Mouse (Mus musculus) brain, embryonic 14.5 days (tissue): ENCODE results near the gene Clnk.

ENCODE experiments used
- CTCF ChIP-seq: fragments of 200-500 bp; IDR thresholded peaks from 2 replicates; pipeline ENCODE4 v1.5.1; 2012; ENCODE audit warnings: inconsistent platforms, mild to moderate bottlenecking, moderate library complexity, borderline replicate concordance; ENCODE audit not compliant: insufficient read depth, insufficient read length; ENCODE audit errors: extremely low read depth
- POLR2A ChIP-seq: fragments of 200-500 bp; IDR thresholded peaks from 2 replicates; pipeline ENCODE4 v1.6.1; 2012; ENCODE audit warnings: mild to moderate bottlenecking, inconsistent platforms, borderline replicate concordance; ENCODE audit not compliant: poor library complexity, insufficient read depth, insufficient read length, severe bottlenecking; ENCODE audit errors: extremely low read depth

DNA sequence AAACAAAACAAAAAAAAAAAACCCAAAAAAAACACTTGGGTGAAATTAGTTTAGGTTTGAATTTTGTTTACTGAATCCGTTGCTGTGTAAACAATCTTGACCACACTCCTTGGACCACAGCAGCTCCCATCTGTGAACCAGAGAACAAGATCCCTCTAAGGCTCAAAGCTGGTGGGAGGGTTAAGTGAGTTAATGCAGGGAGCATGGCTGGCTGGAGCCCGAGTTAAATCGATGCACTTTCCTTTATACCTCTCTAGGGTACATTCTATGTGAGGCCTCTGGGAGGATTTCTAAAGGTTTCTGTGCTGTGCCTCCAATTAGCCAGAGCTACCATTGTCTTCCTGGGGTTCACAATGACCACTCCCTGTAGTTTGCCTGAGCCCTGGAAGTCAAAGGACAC, 1.2 kb downstream of the Clnk start:
- TF ChIP-seq POLR2A (no peak), CTCF (no peak)
